Mouse (Mus musculus) liver, adult 2 months (tissue): ENCODE results near the gene Lpgat1.

Experiments used
- CTCF ChIP-seq: fragments of 200-500 bp; IDR thresholded peaks from 2 replicates; pipeline ENCODE4 v1.5.1; 2011; ENCODE audit warnings: low read depth, low read length, control low read depth
- POLR2A ChIP-seq: fragments of 200-500 bp; IDR thresholded peaks from 2 replicates; pipeline ENCODE4 v1.6.1; 2011; ENCODE audit warnings: low read length, control low read depth; ENCODE audit not compliant: insufficient read depth; ENCODE audit errors: extremely low read depth

DNA sequence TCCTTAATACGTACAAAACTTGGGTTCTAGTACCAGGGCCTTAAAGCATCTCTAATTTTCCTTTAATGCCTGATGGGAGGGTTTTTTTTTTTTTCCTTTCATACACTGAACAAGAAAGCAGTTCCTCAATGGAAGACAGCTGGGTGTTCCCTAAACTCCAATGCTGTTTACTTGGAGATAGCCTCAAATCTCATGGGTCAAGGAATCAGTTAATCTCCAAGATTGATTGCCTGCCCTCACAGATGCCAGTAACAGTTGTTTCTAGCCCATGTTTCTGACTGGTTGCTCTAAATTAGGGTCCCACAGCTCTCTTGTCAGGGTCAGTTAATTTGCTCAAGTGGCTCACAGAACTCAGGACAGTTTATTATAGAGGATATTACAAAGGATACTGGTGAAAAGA lies 30.8 kb downstream of the Lpgat1 start:
- TF ChIP-seq POLR2A: no peak
- no peak for TF ChIP-seq CTCF
